Mouse (Mus musculus): ENCODE data around the gene Cbfa2t2.

- TF ChIP-seq CTCF (conservative IDR thresholded peaks at IDR 0.05; ENCODE audit: insufficient read depth, insufficient read length, low read depth, low read length) (no peak), POLR2A (IDR thresholded peaks at IDR 0.05; ENCODE audit: low read depth, low read length) (no peak)
Measured at GRCm38 (mm10) chr2:154422181-154422580, 14.1 kb upstream of the Cbfa2t2 start.
